Mouse (Mus musculus): ENCODE results near the gene Dnttip1.
A peak's percentile ranks its signal among the peaks of the same experiment; 100 is the strongest.
"Not testable (repeated sequence)": the region's sequence is repeated elsewhere in the genome, so short reads cannot be mapped to it uniquely, and the experiment has no call there.

The Dnttip1 gene

DNA sequence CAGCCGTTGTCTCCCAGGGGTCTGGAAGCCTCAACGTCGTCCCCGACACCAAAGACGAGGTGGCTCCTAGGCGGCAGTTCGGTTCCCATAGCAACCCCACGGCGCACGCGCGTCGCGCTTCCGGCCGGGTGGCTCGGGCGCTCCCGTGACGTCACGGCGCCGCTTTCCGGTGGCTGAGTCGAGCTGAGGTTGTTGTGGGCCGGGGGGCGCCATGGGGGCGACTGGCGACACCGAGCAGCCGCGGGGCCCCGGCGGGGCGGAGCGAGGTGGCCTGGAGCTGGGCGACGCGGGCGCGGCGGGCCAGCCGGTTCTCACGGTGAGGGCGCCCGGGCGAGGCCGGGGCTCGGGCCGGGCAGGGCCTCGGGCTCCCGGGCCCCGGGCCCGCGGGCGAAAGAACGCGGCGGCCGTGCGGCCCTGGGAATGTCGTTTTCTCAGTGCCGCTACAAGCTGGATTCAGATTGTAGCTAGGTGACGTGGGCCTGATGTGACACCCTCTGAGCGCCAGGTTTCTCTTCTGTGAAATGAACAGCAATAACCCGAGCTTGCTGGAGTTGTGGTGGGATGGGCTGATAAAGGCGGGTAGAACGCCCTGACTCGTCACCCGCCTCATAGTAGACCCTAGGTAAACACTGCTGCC lies at the start of gene Dnttip1, which contains the start of gene Wfdc3:
Gene Dnttip1 (plus strand): TSS at position 141 of the 637 bp plus-strand sequence.
Gene Wfdc3 (minus strand): TSS at position 89 of the 637 bp plus-strand sequence.
- DNase-seq (ENCODE audit: extremely low spot score), result peak; percentile 91

DNA sequence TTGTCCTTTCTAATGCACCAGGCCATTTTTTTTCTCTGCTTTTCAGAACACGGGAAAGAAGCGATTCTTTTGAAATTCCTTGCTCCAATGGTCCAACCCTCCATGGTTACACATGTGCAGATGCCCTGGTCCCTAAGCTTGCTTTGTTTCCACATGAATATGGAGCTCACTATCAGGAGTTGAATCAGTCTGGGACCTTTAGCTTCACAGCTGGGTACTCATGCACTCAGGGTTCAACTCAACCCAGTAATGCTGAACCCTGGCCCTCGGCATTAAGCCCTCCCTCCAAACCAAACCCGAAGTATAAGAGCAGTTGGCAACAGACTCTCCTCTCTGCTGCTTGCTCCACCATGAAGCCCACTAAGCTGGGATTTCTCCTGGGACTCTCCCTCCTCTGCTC lies 47.6 kb upstream of the Dnttip1 start, which contains the start of gene Spint4:
Gene Spint4 (plus strand): TSS at position 301 of the 400 bp plus-strand sequence.
- no peak for DNase-seq (ENCODE audit: extremely low spot score)

DNA sequence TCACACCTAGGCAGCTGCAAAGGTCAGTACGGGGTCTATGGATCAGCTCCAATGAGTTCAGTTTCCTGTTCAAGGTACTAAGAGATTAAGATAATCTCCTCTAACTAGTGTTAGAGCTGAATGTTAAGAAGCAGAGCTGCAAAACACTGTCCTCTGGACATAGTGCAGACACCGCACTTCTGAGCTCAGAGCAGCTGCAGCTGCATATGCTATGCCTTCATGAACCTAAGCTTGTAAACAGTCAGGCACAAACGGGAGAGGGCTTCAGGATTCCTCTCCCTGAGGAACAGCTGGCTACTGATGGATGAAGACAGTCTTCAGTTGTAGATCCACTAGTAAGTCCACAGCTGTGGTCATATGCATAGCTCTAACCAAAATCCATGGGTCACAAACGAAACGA lies 44.8 kb upstream of the Dnttip1 start:
- no peak for DNase-seq (ENCODE audit: extremely low spot score)

DNA sequence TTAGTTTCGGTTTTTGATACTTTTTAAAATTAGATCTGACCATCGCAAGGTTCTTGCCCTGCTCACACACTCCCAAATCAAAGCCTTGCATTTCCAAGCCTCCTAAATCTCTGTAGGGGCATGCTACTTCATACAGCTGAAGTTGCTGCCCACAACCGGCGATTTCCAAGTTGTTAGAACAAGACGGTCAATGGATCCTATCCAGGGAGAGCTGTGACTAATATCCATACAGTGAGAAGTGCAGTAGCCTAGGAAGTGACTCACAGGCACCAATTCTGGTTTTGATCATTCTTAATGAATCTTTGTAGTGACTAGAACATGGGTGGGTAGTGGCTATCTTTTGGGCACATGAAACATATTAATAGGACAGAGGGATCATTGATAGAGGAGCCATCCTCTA lies 44.0 kb upstream of the Dnttip1 start:
- DNase-seq (ENCODE audit: extremely low spot score), result no peak

DNA sequence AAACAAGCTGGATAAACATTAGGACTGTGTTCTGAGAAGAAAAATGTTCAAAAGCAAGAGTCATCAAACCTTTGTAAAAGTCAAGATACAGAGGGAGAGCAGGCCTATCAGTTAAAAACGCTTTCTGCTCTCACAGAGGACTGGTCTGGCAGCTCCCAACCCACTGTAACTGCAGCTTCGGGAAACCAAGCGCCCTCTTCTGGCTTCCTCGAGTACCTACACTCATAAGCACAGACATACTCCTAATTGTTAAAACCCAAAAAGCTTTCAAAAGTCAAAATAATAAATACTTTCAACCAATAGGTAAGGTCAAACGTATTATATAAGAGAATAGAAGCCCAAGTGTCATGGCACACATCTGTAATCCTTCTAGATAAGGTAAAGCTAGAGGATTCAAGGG lies 41.5 kb upstream of the Dnttip1 start:
- DNase-seq (ENCODE audit: extremely low spot score), result no peak

DNA sequence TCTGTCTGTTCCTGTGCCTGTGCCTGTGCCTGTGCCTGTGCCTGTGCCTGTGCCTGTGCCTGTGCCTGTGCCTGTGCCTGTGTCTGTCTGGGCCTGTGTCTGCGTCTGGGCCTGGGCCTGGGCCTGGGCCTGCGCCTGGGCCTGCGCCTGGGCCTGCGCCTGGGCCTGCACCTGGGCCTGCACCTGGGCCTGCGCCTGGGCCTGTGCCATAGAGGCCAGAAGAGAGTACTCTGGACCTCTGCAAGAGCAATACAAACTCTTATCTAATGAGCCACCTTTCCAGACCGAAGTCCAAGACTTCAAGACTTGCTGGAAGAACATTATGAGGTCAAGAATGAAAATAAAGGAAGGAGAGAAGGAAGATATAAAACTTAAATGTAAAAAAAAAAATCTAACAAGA lies 40.5 kb upstream of the Dnttip1 start:
- DNase-seq (ENCODE audit: extremely low spot score), result no peak

DNA sequence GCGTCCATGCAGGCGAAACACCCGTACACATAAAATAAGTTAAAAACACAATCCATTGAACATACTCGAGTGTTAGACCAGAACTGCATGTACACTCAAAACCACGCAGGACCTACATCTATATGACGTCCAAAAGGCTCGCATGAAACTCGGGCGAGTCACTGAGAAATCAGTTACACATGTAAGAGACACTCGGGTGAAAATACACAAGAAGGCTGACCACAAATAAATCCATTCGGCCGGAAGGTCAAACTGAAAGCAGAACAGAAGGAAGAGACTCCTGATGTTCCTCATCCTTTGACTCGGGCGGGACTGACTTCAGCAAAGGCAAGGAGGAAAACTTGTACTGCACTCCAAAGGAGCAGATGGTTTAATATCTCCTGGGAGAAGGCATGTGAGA lies 39.8 kb upstream of the Dnttip1 start:
- DNase-seq (ENCODE audit: extremely low spot score), result no peak

DNA sequence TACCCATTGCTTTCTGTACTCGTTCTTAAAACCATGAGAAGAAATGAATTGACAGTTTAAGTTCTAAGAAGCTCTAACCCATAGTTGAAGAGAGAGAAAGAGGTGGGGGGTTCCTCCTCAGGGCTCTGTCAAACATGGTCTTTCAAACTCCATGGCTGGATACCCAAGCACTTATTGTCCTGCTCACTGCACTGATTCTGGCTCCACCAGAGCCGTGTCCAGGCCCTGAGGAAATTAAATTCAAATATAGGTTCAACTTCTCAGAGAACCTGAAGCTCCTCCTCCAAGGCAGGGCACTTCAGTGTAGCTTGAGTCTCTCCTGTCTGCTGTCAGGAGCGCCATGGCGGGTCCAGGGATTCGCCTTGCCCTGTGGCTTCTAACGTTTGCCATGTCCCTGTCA lies 30.8 kb upstream of the Dnttip1 start, which contains the start of gene Spint5:
Gene Spint5 (plus strand): TSS at position 301 of the 400 bp plus-strand sequence.
- no peak for DNase-seq (ENCODE audit: extremely low spot score)

DNA sequence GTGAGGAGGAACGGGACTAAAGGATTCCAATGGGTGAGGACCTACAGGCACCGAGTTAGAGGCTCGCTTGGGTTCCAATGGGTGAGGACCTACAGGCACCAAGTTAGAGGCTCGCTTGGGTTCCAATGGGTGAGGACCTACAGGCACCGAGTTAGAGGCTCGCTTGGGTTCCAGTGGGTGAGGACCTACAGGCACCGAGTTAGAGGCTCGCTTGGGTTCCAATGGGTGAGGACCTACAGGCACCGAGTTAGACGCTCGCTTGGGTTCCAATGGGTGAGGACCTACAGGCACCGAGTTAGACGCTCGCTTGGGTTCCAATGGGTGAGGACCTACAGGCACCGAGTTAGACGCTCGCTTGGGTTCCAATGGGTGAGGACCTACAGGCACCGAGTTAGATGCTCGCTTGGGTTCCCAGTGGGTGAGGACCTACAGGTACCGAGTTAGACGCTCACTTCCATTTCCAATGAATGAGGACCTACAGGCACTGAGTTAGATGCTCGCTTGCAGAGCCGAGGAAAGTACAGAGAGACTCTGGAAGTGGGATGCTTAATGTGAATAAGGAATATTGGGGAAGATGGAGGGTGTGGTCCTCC lies 29.5 kb upstream of the Dnttip1 start:
- DNase-seq (ENCODE audit: extremely low spot score), result not testable (repeated sequence)

DNA sequence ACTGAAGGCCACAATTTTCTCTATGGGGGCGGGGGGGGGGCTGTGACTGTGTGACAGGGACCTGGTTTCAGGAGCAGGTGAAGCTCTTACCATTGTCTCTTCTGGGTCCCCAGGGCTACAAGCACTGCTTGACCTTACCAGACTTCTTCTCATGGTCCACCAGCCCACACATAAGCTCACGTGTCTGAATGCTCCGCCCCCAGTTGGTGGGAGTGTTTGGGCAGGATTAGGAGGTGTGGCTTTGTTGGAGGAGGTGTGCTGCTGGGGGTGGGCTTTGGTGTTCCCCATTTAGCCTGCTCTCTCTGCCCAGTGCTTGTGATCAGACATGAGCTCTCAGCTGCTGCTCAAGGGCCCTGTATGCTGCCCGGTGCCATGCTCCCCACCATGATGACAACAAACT lies 22.5 kb upstream of the Dnttip1 start:
- DNase-seq (ENCODE audit: extremely low spot score), result no peak

DNA sequence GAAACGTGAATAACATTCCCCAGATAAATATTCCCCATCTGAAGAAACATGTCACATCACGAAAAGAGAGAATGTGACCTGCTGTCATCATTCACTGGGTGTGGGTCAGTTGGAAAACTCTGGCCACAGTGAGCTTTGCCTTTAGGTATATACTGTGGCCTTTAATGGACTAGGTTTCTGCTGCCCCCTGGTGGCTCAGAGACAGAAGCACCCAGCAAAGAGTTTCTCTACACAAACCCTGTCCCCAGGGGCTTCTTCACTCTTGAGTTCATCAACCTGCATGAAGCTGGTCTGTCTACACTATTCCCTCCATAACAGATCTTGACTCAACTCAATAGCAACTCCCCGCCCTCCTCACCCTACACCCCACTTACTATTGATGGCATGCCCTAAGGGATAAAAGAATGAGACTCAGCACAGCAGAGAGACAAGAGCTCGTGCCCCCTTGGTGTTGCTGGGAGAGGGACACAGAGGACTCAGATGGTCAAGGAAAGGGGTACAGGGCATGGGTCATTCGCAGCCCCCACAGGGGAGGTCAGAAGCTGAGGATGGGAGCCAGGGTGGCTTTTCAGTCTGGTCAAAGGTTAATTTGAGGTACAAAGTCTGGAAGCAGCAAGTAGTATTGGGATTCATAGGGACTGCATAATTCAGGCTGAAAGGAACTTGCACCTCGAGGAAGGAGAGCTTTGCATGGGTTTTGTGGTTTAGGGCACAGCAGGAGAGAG lies 19.7 kb upstream of the Dnttip1 start:
- peak; percentile 58 for DNase-seq (ENCODE audit: extremely low spot score)

DNA sequence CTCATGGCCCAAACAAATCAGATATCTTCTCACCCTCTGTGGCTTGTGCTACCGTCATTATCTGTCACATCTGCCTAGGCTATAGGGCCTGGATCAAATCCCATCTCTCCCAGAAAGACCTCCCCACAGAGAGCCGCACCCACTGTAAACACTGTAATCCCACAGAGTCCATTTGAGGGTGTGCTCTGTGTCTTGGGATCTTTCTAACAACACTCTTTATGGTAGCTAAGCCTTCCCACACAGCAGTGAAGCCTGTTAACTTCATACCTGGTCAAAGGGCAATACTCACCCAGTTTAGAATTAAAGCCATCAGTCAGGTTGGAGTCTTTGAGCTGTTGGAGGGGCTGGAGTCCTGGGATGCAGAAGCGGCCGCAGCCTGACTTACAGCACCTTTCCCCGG lies 14.1 kb upstream of the Dnttip1 start:
- no peak for DNase-seq (ENCODE audit: extremely low spot score)

DNA sequence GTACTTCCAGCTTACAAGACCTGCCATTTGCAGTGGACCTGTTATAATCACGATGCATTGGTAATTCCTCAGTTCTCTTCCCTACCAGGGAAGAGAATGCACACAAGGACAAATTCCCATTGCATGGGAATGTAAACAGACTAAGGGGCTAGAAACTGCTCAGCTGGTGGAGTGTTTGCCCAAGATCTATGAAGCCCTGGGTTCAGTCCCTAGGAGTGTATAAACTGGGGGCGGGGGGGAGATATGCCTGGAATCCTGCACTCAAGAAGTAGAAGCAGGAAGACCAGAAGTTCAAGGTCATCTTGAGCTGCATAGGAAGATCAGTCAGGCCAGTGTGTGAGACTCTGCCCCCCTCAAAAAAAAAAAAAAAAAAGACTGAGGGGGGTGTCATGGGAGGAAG lies 12.5 kb upstream of the Dnttip1 start:
- no peak for DNase-seq (ENCODE audit: extremely low spot score)

DNA sequence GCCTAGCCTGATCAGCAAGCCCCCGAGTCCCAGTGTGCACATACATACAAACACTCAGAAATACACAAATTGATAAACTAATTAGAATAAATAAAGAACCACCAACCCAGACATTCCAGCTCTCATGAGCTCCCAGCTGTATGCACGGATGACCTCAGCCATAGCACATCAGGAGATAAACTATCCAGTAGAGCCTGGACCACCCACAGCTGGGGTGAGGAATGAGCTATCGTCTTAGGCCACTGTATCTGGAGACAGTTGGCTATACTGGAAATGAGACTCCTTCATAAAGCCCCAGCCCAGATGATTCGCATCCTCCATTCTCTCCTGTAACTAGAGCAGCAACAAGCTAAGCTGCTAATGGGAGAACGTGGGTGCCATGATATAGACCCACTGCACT lies 10.9 kb upstream of the Dnttip1 start:
- DNase-seq (ENCODE audit: extremely low spot score), result no peak

DNA sequence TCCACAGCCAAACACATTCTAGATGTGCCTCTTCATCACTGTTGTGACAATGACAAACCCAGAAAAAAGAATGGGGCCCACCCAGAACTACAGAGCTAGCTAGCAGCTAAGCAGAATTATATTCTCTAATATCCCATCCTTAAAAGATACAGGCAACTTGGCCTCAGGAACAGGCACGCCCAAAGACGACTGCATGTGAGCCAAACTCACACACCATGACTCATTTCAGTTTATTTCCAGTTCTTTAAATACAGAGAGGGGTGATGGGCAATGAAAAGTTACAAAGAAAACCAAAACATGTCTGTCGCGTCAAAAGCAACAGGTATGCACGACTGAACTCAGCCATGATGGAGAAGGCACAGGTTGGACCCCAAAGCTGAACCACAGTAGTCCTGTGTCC lies 10.3 kb upstream of the Dnttip1 start:
- no peak for DNase-seq (ENCODE audit: extremely low spot score)

DNA sequence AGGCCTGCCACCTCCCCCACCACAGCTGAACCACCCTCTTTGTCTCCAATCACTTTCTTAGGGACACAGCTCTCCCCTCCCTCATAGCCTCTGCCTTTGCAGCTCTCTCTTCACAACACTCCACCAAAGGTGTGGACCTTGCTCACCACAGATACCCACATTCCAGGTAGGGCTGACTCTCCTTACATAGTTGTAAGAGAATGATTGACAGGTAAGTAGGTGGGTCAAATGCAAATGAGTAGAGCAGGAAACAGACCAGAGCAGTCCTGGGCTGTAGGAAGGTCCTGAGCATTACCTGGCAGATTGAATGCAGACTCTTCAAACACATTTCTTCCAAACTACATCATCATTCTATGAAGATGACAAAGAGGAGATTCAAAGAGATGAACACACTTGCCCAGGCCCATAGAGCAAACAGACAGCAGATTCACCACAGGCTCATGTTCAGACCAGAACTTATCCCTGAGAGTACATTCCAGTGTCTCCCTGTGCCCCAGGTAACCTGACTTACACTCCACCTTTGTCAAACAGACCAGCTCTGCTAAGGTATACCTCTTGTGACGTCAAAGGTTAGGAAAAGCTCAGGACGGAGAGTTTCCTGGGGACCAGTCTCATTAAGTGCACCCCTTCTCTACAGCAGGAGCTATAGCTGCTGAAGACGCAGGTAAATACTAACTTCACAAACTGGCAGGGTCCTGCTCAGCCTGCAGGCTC lies 8.2 kb upstream of the Dnttip1 start:
- no peak for DNase-seq (ENCODE audit: extremely low spot score)

DNA sequence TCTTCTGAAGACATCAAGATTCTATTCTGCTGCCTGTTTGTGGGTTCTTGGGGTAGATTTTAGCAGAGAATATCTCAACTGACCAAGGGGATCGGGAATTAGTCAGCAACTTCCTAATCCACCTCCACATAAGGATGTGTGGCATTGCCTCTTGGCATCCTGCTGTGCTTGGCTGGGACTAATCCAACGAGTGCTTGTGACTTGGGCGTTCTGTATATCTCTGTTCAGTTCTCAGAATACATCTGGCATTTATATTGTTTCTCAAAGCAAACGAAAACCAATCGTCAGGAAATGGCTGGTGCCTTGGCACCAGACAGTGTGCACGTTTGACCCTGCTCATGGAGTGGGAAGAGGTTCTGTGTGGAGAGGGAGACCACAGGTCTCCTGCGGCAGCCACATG lies 5.9 kb upstream of the Dnttip1 start:
- no peak for DNase-seq (ENCODE audit: extremely low spot score)

DNA sequence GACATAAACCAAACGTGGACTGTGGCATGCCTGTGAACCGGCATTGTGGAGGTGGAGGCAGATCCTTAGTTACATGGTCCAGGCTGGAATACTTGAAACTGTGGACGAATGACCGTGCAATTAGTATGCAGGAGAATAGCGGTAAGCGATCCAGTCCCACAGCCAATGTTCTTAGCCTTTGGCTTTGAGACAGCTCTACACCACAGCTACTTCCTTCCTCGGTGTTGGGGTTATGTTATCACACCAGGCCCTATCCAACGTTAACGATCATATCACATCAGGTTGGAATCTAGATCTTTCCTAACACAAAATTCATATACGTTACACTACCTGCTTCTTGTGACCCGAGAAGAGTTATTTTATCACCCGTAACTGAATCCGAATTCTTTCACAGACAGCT lies 796 bp upstream of the Dnttip1 start:
- no peak for DNase-seq (ENCODE audit: extremely low spot score)

DNA sequence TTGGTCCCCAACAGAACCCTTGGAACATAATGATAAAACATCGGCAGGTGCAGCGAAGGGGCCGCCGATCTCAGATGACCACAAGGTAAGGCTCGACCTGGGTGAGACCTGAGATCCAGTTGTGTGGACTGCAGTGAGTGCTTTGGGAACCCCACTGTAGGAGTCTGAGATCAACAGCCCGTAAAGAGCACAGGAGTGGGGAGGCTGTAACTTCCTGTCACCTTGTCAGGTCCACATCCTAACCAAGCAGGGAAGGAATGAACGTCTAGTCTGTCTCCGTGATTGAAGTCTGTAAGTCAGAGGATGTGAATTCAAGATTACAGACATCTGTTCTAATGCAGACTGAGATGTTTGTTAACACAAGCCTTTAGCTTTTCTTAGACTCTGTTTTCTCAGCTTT lies 910 bp downstream of the Dnttip1 start:
- DNase-seq (ENCODE audit: extremely low spot score), result no peak

DNA sequence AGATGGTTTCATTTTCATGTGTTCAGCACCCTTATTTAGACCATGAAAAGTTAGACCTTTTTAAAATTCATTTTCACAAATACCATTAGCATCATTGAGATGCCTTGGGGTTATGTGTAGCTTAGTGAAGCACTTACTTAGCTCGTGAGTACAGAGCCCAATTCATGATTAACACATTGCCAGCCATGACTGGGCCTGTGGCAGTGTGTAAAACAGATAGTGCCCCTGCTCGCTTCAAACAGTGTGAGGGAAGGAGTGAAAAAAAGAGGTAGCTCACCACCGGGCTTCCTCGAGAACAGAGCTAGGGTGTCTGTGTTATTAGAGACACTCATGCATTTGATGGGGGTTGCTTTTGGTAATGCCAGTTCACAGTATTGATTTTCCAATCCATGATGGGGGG lies 2.4 kb downstream of the Dnttip1 start:
- DNase-seq (ENCODE audit: extremely low spot score), result no peak

DNA sequence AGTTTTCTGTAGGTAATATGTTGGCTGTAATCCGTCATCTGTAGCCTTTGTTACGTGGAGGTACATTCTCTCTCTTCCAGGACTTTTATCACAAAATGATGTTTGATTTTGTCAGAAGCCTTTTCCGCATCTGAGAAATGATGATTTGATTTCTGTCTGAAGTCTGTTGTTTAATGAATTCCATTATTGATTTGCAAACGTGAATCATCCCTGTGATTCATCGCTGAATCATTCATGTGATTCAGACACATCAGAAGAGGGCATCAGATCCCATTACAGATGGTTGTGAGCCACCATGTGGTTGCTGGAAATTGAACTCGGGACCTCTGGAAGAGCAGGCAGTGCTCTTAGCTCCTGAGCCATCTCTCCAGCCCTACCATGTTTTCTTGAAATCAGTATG lies 3.2 kb downstream of the Dnttip1 start:
- no peak for DNase-seq (ENCODE audit: extremely low spot score)

DNA sequence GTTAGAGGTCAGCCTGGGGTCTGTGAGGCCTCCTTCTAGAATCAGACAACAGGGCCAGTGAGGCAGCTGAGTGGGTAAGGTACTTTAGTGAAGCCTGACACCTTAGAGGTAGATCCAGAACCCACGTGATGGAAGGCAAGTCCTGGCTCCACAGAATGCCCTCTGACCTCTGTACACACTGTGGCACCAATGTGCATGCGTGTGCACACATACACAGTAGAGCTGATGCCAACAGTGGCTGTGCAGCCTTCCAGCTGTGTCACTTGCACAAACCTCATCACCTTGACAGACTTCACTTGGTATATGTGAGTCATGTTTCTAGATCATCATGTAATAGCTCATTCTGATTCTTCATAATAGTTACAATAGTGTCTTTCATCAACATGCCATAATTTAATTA lies 6.7 kb downstream of the Dnttip1 start:
- DNase-seq (ENCODE audit: extremely low spot score), result no peak

Data from embryo, embryonic 9.5 days (tissue).